Mouse (Mus musculus) midbrain, embryonic 12.5 days (tissue): ENCODE data around the gene Grm4. TPM values are rescaled to one million over a fixed set of nuclear protein-coding genes. Genes with fewer than 3 reads are reported as not detected.
A peak's percentile ranks its signal among the peaks of the same experiment; 100 is the strongest.

Experiments
- ATAC-seq: fragments of 200-750 bp; cut with Nextera tagmentation; 2 replicates; pipeline ENCODE4 v1.8.0; 2017; ENCODE audit warnings: low read depth, moderate TSS enrichment, moderate library complexity; ENCODE audit not compliant: low FRiP score
- H3K27ac ChIP-seq: fragments of 300-500 bp; sonication (generic); replicated peaks from 2 replicates; pipeline ENCODE4 v1.5.1; 2016; ENCODE audit warnings: mild to moderate bottlenecking
- H3K27me3 ChIP-seq: fragments of 300-500 bp; sonication (generic); 2 replicates; pipeline ENCODE4 v1.6.1; 2016; ENCODE audit warnings: mild to moderate bottlenecking
- H3K36me3 ChIP-seq: fragments of 300-500 bp; sonication (generic); 2 replicates; pipeline ENCODE4 v1.6.1; 2016
- H3K4me1 ChIP-seq: fragments of 300-500 bp; sonication (generic); 2 replicates; pipeline ENCODE4 v1.6.1; 2016
- H3K4me2 ChIP-seq: fragments of 300-500 bp; sonication (generic); replicated peaks from 2 replicates; pipeline ENCODE4 v1.6.1; 2016; ENCODE audit warnings: mild to moderate bottlenecking, moderate library complexity
- H3K4me3 ChIP-seq: fragments of 300-500 bp; sonication (generic); 2 replicates; pipeline ENCODE4 v1.5.1; 2016; ENCODE audit warnings: mild to moderate bottlenecking
- H3K9ac ChIP-seq: fragments of 300-500 bp; sonication (generic); replicated peaks from 2 replicates; pipeline ENCODE4 v1.6.1; 2016; ENCODE audit warnings: mild to moderate bottlenecking, moderate library complexity
- H3K9me3 ChIP-seq: fragments of 300-500 bp; sonication (generic); 2 replicates; pipeline ENCODE4 v1.6.1; 2016; ENCODE audit warnings: mild to moderate bottlenecking
- WGBS: fragments of 180-500 bp; shearing (Covaris S2); methylation state at CpG from one replicate; pipeline ENCODE4 v1.1.7; 2016; 5-methylcytosine and 5-hydroxymethylcytosine counted together
- polyA plus RNA-seq: library from polyadenylated mRNA; unstranded; fragments of >200 nt; fragmentation: Nextera tagmentation; extraction: Ambion mirVana; gene quantifications from 2 replicates; pipeline ENCODE4 v1.2.1, GENCODE M21; 2016

The Grm4 gene
- polyA plus RNA-seq, 1 experiment from 2014 or later, result 4.2 TPM

DNA sequence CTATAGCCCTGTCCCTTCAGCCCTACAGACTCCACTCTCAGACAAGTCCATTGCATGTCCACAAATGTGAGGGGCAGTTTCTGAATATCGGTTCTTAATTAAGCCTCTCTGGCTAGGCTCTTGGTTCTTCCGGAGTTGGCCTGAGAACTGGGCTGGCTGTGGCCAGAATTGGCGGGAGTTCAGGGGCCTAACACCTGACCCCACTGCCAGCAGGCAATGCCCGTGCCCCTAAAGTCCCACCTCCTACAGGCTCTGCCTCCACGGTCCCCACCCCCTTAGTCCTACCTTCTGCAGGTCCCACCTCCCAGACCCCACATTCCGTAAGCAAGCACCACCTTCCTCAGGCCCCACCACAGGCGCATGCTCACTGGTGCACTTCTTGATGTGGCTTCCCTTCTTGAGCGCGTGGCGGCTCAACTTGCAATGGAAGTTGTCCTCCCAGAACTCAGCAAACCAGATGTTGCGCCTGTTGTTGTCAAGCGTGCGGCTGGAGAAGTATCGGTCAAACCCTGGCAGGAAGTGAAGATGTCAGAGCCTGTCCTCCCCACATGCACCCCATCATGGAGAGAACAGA, 71.4 kb downstream of the Grm4 start:
- no peak overlapping the region for H3K27ac ChIP-seq
- peaks cover 10% of the 10 kb centered on the region for H3K4me1 ChIP-seq
- no peaks in the 10 kb centered on the region for H3K9me3 ChIP-seq
- ATAC-seq, result no peak
- no peak overlapping the region for H3K9ac ChIP-seq
- WGBS, result 92% methylated on average over 14 of the region's 14 CpGs
- H3K27me3 ChIP-seq, result peaks cover 3% of the 10 kb centered on the region; the same call in 1 of the 2 replicates
- no peak overlapping the region for H3K4me3 ChIP-seq
- no peak overlapping the region for H3K4me2 ChIP-seq
- H3K36me3 ChIP-seq, result no peaks in the 10 kb centered on the region

- Histone ChIP-seq H3K4me3 (no peak overlapping the region), H3K36me3 (no peaks in the 10 kb centered on the region), H3K9ac (no peak overlapping the region), H3K9me3 (no peaks in the 10 kb centered on the region), H3K27ac (no peak overlapping the region; the same call in 1 of the 2 replicates), H3K4me2 (no peak overlapping the region), H3K27me3 (peaks cover 3% of the 10 kb centered on the region; the same call in 1 of the 2 replicates), H3K4me1 (peaks cover 10% of the 10 kb centered on the region)
- ATAC-seq, result peak; percentile 47; the same call in 1 of the 2 replicates
- WGBS, result 63% methylated on average over 6 of the region's 6 CpGs
Measured at GRCm38 (mm10) chr17:27448749-27449148, 72.5 kb downstream of the Grm4 start.

DNA sequence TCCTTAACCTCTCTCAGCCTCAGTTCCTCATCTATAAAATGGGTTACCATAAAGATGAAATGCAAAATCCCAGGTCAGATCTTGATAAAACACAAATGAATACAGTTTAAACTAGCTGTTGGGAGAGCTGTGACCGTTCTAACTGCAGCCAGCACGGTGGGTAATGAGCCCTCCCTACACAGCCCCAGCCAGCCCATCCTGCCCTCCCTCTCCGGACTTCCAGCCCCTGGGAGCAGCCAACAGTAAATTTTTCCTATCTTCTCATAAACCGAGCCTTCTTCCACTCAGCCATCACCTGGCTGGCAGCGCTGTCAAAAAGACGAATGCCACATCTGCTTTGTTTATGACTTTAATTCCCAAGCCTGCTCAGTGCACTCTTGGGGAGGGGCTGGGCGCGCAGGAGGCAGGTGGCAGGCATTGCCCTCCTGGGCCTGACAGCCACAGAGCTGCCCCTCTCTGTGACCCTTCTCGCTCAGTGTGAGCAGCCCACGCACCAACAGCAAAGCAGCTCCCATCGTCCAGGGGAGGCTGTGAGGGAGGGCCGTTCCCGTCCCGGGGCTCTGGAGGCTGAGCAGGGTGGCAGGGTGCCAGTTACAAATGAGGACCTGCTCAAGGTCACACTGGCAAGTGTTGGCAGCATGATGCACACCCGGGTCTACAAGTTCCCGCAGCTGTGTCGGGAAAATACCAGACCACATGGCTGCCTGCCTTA, 75.7 kb downstream of the Grm4 start:
- H3K36me3 ChIP-seq, result no peaks in the 10 kb centered on the region
- ATAC-seq, result no peak
- H3K4me3 ChIP-seq, result no peak overlapping the region
- no peak overlapping the region for H3K9ac ChIP-seq
- H3K27me3 ChIP-seq, result no peaks in the 10 kb centered on the region
- H3K9me3 ChIP-seq, result no peaks in the 10 kb centered on the region
- H3K27ac ChIP-seq, result no peak overlapping the region
- no peak overlapping the region for H3K4me2 ChIP-seq
- peaks cover 10% of the 10 kb centered on the region for H3K4me1 ChIP-seq
- 72% methylated on average over 17 of the region's 17 CpGs for WGBS

DNA sequence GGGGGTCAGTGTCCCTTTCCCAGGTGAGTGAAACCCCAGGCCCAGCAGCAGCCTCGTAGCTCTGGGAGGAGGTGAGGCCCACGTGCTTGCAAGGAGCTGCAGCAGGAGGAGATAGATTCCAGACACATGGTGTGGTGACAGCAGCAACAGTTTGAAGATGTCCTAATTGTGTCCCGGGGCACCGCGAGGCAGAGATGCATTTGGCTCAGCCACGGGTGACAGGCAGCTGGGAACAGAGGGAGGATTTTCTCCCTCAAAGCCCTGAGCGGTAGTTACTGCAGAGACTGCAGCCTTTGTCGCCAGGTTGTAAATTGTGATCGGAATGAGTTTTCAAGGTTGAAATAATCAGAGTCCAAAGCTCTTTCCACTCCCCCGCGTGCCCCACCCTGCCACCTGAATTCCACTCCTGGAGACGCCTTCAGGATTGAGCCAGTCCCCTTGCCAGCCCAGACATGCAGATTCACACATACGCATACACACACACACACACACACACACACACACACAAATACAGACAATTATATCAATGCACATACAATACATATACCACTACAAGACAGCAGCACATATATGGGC, 78.6 kb downstream of the Grm4 start:
- no peaks in the 10 kb centered on the region for H3K36me3 ChIP-seq
- H3K4me3 ChIP-seq, result no peak overlapping the region
- whole genome bisulfite sequencing, result 47% methylated on average over 13 of the region's 13 CpGs
- H3K9ac ChIP-seq, result no peak overlapping the region
- H3K27ac ChIP-seq, result no peak overlapping the region
- no peaks in the 10 kb centered on the region for H3K9me3 ChIP-seq
- no peak for ATAC-seq
- peaks cover 6% of the 10 kb centered on the region for H3K4me1 ChIP-seq
- H3K4me2 ChIP-seq, result no peak overlapping the region
- H3K27me3 ChIP-seq, result no peaks in the 10 kb centered on the region

DNA sequence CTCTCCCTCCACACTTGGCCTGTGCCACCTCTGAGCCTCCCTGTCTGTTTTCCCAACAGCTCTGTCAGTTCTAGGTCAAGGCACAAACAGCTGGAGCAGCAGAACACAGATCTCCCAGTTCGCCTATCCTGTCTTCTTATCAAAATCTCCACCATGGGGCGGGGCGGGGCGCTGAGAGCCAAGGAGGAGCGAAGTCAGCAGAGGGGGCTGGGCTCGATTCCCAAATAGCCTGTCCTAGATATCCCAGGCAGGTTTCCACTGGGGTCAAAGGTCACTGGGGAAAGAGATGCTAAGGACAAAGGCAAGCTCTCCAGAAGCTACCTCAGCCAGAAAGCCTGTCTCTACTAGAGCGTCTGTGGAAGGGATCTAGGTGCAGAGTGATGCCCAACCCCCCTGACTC, 79.4 kb downstream of the Grm4 start:
- Histone ChIP-seq H3K9me3 (no peaks in the 10 kb centered on the region), H3K27ac (no peak overlapping the region), H3K27me3 (no peaks in the 10 kb centered on the region), H3K4me3 (no peak overlapping the region), H3K4me1 (peaks cover 6% of the 10 kb centered on the region), H3K4me2 (no peak overlapping the region), H3K36me3 (no peaks in the 10 kb centered on the region), H3K9ac (no peak overlapping the region)
- WGBS, result 53% methylated on average over 7 of the region's 7 CpGs
- no peak for ATAC-seq

DNA sequence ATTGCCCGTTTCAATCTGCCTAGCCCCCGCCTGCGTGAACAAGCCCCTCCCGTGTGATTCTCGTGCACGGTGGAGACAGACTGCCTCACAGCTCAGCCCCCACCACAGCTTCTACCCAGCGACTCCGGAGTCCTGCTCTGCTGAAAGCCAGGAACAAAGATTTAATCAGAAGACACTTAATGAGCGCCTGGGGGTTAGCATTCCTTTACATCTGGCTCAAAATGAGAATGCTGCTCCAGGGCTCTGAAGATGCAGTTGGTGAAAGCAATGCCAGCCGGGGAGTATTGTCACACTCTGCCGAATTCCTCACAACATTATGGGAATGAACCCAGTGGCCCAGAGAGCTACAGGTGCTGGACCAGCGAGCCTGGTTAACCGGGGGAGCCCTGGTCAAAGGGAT, 85.4 kb downstream of the Grm4 start:
- Histone ChIP-seq H3K4me2 (no peak overlapping the region), H3K9me3 (no peaks in the 10 kb centered on the region), H3K27ac (no peak overlapping the region), H3K4me1 (peaks cover 37% of the 10 kb centered on the region), H3K36me3 (no peaks in the 10 kb centered on the region), H3K27me3 (peaks cover 11% of the 10 kb centered on the region; the same call in 1 of the 2 replicates), H3K9ac (no peak overlapping the region), H3K4me3 (no peak overlapping the region)
- no peak for ATAC-seq
- 28% methylated on average over 13 of the region's 13 CpGs for WGBS

DNA sequence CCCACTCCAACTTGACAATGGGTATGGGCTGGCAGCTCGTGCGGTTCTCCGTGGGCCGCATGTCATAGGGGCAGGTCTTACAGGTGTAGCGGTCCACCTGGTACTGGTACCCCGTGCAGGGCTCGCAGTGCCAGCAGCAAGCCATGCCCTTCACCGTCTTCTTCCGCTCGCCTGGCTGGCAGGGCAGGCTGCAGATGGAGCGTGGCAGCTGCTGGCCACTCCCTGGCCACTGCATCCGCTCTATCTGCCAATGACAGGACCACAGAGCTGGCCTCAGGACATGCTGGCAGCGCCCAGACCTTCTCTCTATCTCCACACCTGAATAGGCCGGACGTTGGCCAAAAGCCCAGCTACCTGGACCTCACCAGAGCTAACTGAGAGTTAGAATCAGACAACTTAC, 86.0 kb downstream of the Grm4 start:
- Histone ChIP-seq H3K4me2 (no peak overlapping the region), H3K36me3 (no peaks in the 10 kb centered on the region), H3K9me3 (no peaks in the 10 kb centered on the region), H3K4me3 (no peak overlapping the region), H3K27me3 (peaks cover 11% of the 10 kb centered on the region; the same call in 1 of the 2 replicates), H3K9ac (no peak overlapping the region), H3K4me1 (peaks cover 37% of the 10 kb centered on the region), H3K27ac (no peak overlapping the region)
- no peak for ATAC-seq
- WGBS, result 97% methylated on average over 15 of the region's 15 CpGs

- Histone ChIP-seq H3K27me3 (peaks cover 11% of the 10 kb centered on the region; the same call in 1 of the 2 replicates), H3K4me2 (no peak overlapping the region), H3K9me3 (peaks cover under 1% of the 10 kb centered on the region; the same call in 1 of the 2 replicates), H3K36me3 (0 out of 2 replicates have a peak, but pooled peaks cover under 1% of the 10 kb centered on the region), H3K4me1 (peaks cover 37% of the 10 kb centered on the region), H3K4me3 (no peak overlapping the region), H3K27ac (no peak overlapping the region), H3K9ac (no peak overlapping the region)
- no peak for ATAC-seq
- WGBS, result 79% methylated on average over 1 of the region's 1 CpGs
Measured at GRCm38 (mm10) chr17:27434066-27434465, 87.1 kb downstream of the Grm4 start.

- H3K27me3 ChIP-seq, result peaks cover 11% of the 10 kb centered on the region; the same call in 1 of the 2 replicates
- peak overlapping the region; percentile 69 for H3K27ac ChIP-seq
- H3K36me3 ChIP-seq, result 0 out of 2 replicates have a peak, but pooled peaks cover 9% of the 10 kb centered on the region
- H3K4me1 ChIP-seq, result peaks cover 37% of the 10 kb centered on the region
- H3K4me2 ChIP-seq, result no peak overlapping the region
- no peak overlapping the region for H3K9ac ChIP-seq
- H3K9me3 ChIP-seq, result peaks cover 9% of the 10 kb centered on the region; the same call in 1 of the 2 replicates
- WGBS, result 18% methylated on average over 3 of the region's 3 CpGs
- peak; percentile 57; the same call in 1 of the 2 replicates for ATAC-seq
- no peak overlapping the region for H3K4me3 ChIP-seq
Measured at GRCm38 (mm10) chr17:27433179-27433680, 88.0 kb downstream of the Grm4 start.

GRCm38 (mm10) chr17:27432145-27432650, 89.0 kb downstream of the Grm4 start:
- Histone ChIP-seq H3K9ac (peak overlapping the region; percentile 25; the same call in 1 of the 2 replicates), H3K4me2 (0 out of 2 replicates have a peak overlapping the region, but pooled peaks have one; percentile 9), H3K4me3 (no peak overlapping the region), H3K27ac (peak overlapping the region; percentile 69), H3K9me3 (peaks cover 13% of the 10 kb centered on the region; the same call in 1 of the 2 replicates), H3K4me1 (peaks cover 37% of the 10 kb centered on the region), H3K27me3 (peaks cover 11% of the 10 kb centered on the region; the same call in 1 of the 2 replicates), H3K36me3 (0 out of 2 replicates have a peak, but pooled peaks cover 12% of the 10 kb centered on the region)
- peak; percentile 44; the same call in 1 of the 2 replicates for ATAC-seq
- 44% methylated on average over 9 of the region's 9 CpGs for WGBS

DNA sequence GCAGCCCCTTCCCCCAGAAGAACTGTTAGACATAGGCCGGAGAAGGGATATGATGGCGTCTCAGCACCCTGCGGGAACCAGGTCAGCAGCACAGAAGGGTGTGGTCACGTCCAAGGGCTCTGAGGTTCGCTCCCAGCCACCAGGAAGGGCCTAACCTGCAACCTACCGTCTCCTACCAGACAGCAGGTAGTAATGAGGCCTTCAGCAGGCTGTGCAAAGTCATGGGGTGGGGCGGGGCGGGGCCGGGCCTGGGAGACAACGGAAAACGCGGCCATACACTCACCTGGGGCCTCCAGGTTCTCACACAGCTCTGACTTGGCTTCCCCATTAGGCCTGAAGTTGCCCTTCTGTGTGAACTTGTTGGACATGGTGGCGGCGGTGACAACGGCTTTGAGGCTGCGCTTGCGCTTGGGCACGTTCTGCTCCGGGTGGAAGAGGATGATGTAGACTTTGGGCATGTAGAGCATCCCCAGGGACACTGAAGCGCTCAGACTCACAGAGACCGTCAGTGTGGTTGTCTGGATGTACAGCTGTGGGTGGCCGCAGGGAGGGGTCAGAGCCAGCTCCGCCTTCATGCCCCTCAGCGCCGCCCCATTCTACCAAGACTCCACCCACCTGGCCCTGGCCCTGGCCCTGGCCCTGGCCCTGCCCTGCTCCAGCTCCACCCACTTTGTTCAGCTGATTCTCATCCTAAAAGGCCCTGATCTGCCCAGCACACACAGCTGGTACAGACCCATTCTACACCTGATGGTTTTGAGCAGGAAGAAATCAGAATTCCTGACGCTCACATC, 90.0 kb downstream of the Grm4 start:
- Histone ChIP-seq H3K27me3 (peaks cover 11% of the 10 kb centered on the region; the same call in 1 of the 2 replicates), H3K27ac (0 out of 2 replicates have a peak overlapping the region, but pooled peaks have one; percentile 69), H3K4me3 (no peak overlapping the region), H3K4me1 (peaks cover 37% of the 10 kb centered on the region), H3K36me3 (0 out of 2 replicates have a peak, but pooled peaks cover 12% of the 10 kb centered on the region), H3K9ac (no peak overlapping the region), H3K4me2 (no peak overlapping the region), H3K9me3 (peaks cover 13% of the 10 kb centered on the region; the same call in 1 of the 2 replicates)
- ATAC-seq, result no peak
- 85% methylated on average over 26 of the region's 26 CpGs for WGBS
